Mouse (Mus musculus): ENCODE data around the gene Gstp1. TPM values are rescaled to one million over a fixed set of nuclear protein-coding genes. Genes with fewer than 3 reads are reported as not detected.

Gene Gstp1
- polyA plus RNA-seq, 1 experiment from 2014 or later: 1,288 TPM

- CTCF ChIA-PET: interaction anchor here (1.3 kb wide), 1 partner anchor 57 kb away, joined by 4 read pairs; no protein-coding TSS in a partner anchor
- TF ChIP-seq CTCF (IDR thresholded peaks at IDR 0.05): no peak
- H3K27me3 ChIP-seq: no peaks in the 10 kb centered on the region
- in situ Hi-C loops (cut with MboI; ENCODE audit: low pct_unique_long_range_greater_than_20kb): no loop called here
- POLR2A ChIA-PET: no interaction called here
- no peak for DNase-seq (ENCODE audit: low read depth, low spot score)
- ATAC-seq: no peak
These were observed 33.5 kb downstream of the Gstp1 start for GRCm38 (mm10) chr19:4004331-4004730.

GRCm38 (mm10) chr19:4003641-4004040 is 34.1 kb downstream of the Gstp1 start:
- DNase-seq (ENCODE audit: low read depth, low spot score) (no peak), ATAC-seq (no peak)
- in situ Hi-C loops (cut with MboI; ENCODE audit: low pct_unique_long_range_greater_than_20kb): no loop called here
- TF ChIP-seq CTCF (IDR thresholded peaks at IDR 0.05): no peak
- H3K27me3 ChIP-seq: no peaks in the 10 kb centered on the region
- POLR2A ChIA-PET: interaction anchor here (1.2 kb wide), 1 partner anchor 8 kb away, joined by 5 read pairs; no protein-coding TSS in a partner anchor
- CTCF ChIA-PET: interaction anchor here (0.6 kb wide), 1 partner anchor 128 kb away, joined by 3 read pairs; no protein-coding TSS in a partner anchor

- TF ChIP-seq CTCF (IDR thresholded peaks at IDR 0.05): no peak
- ChIA-PET POLR2A (interaction anchor here (1.2 kb wide), 1 partner anchor 8 kb away, joined by 5 read pairs; no protein-coding TSS in a partner anchor), CTCF (interaction anchor here (0.6 to 2.3 kb wide), 2 partner anchors 10 to 128 kb away, joined by 3 to 9 read pairs; partner anchors contain the start of gene Ndufv1)
- DNase-seq (ENCODE audit: low read depth, low spot score) (no peak), ATAC-seq (no peak)
- no peaks in the 10 kb centered on the region for H3K27me3 ChIP-seq
- in situ Hi-C loops (cut with MboI; ENCODE audit: low pct_unique_long_range_greater_than_20kb): no loop called here
These were observed 34.7 kb downstream of the Gstp1 start, which contains the start of gene Doc2g for GRCm38 (mm10) chr19:4003112-4003511. TSS of gene Doc2g (plus strand) at chr19:4003313.

DNA sequence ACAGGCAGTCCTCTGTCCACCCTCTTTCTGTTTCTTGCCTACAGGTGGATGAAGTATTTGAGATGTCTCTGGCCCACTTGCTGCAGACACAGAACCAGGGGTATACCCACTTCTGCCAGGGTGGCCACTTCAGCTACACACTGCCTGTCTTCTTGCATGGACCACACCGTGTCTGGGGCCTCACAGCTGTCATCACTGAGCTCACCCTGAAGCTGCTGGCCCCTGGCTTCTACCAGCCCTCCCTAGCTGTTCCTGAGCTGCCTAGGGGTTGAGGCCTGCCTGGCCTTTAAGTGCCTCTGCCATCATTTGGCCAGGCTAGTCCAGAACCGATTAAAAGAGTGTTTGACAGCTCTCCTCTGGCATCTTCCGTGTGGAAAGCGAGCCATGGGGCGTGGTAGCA is 36.0 kb downstream of the Gstp1 start:
- ChIA-PET CTCF (interaction anchor here (1.1 to 4.8 kb wide), 4 partner anchors 11 to 132 kb away, joined by 3 to 33 read pairs (median 7); partner anchors contain the start of genes Acy3 and Ndufv1), POLR2A (interaction anchor here (2.3 to 2.9 kb wide), 2 partner anchors 10 to 15 kb away, joined by 9 to 14 read pairs; partner anchors contain the start of genes Acy3 and Ndufv1)
- H3K27me3 ChIP-seq: no peaks in the 10 kb centered on the region
- in situ Hi-C loops (cut with MboI; ENCODE audit: low pct_unique_long_range_greater_than_20kb): no loop called here
- no peak for DNase-seq (ENCODE audit: low read depth, low spot score)
- no peak for TF ChIP-seq CTCF (IDR thresholded peaks at IDR 0.05)
- no peak for ATAC-seq

DNA sequence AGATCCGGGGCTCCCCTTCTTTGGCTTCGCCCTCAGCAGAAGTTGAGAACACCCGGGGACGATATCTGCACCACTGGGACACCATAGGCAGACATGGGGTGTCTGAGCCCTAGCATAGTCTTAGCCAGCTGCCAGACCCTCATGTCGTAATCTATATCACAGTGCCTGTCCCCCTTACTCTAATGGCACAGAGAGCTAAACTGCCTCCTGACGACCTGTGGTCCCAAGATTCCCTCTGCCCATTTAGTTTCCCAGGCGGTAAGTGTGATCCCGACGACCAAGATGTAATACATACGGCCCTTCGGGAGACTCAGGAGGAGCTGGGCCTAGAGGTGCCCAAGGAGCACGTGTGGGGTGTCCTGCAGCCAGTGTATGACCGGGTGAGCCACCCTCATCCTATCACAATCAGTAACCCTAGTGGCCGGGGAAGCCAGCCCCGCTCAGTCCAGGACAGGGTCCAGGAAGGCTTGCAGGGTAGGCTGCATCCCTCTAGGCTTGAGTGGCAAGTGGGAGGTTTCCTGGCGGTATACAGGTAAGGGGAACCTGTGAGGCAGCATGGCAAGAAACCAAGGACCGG is 36.7 kb downstream of the Gstp1 start:
- no peak for DNase-seq (ENCODE audit: low read depth, low spot score)
- POLR2A ChIA-PET: interaction anchor here (2.3 to 2.9 kb wide), 2 partner anchors 10 to 14 kb away, joined by 9 to 14 read pairs; partner anchors contain the start of genes Acy3 and Ndufv1
- in situ Hi-C loops (cut with MboI; ENCODE audit: low pct_unique_long_range_greater_than_20kb): no loop called here
- CTCF ChIA-PET: interaction anchor here (1.1 to 4.8 kb wide), 9 partner anchors 9 to 54 kb away, joined by 3 to 33 read pairs (median 5); partner anchors contain the start of genes Acy3 and Ndufv1
- TF ChIP-seq CTCF (IDR thresholded peaks at IDR 0.05): no peak
- no peak for ATAC-seq
- H3K27me3 ChIP-seq: no peaks in the 10 kb centered on the region

DNA sequence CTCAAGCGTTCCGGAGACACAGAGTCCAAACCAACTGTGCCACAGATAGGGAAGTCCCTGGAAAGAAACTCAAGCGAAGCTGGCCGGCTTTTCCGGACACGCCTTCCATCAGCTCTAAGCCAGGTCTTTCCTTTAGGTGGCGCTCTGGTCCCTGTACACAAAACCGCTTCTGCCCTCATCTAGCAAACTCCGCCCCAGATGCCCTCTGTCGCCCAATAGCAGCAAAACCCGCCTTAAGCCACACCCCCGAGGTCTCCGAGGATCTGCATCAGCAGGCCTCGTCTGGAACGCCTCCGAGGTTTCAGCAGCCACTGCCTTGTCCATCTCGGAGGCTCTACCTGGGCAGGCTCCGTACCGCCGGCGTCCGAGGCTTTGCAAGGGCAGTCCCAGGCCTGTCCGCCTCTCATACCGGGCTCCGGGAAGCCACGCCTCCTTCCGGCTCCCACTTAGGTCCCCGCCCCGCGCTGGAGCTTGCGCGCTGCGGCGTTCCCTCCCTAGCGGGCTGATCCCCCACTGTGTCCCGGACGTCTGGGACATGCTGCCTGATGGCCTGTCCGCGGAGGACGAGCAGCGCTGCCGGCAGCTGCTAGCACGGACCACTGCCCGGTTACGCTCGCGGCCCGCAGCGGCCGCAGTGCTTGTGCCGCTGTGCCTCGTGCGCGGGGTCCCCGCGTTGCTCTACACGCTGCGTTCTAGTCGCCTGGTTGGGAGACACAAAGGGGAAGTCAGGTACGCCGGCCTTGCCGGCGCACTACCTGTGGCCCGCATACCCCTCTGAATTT is 37.5 kb downstream of the Gstp1 start, which contains the start of the genes Nudt8 and Gm49405:
TSS of gene Nudt8 (plus strand) at position 462 of the 782 bp plus-strand sequence.
TSS of gene Gm49405 (plus strand) at position 508 of the 782 bp plus-strand sequence.
- DNase-seq (ENCODE audit: low read depth, low spot score) (peak; percentile 89), ATAC-seq (peak; percentile 69)
- in situ Hi-C loops (cut with MboI; ENCODE audit: low pct_unique_long_range_greater_than_20kb): no loop called here
- POLR2A ChIA-PET: interaction anchor here (2.3 to 2.9 kb wide), 2 partner anchors 11 to 13 kb away, joined by 9 to 14 read pairs; partner anchors contain the start of genes Acy3 and Ndufv1
- CTCF ChIA-PET: interaction anchor here (0.9 to 4.8 kb wide), 12 partner anchors 10 to 53 kb away, joined by 3 to 33 read pairs (median 4); partner anchors contain the start of genes Acy3, Gstp2 and Ndufv1
- no peak for TF ChIP-seq CTCF (IDR thresholded peaks at IDR 0.05)
- H3K27me3 ChIP-seq: peaks cover under 1% of the 10 kb centered on the region

DNA sequence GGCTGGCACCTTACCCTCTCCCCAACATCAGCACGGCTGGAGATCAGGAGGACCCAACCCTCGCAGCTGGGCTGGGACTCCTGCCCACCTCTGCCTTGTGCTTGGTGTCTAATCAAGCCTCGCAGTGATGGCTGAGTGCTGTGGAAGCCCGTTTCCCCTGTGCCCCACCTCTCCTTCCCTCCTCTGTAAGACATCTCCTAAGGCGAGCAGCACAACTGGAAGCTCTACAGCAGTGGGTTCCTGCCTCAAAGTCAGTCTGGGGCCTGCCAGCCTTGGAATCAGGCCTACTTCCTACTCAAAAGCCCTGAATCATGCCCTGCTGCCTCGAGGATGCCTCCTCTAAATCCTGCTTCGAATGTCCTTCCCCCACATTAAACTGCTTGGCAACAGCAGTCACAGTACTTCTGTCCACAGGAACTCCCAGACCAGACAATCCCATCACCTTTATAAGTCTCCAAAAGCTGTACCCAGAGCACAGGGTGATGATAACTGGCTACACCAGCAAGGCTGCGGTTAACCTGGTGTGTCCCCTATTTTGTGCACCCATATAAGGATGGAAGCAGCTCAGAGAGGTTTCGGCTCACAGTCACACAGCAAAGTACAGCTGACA is 38.6 kb downstream of the Gstp1 start:
- ChIA-PET POLR2A (interaction anchor here (0.9 to 2.9 kb wide), 2 partner anchors 11 to 12 kb away, joined by 3 to 14 read pairs; partner anchors contain the start of gene Ndufv1), CTCF (interaction anchor here (0.9 to 4.8 kb wide), 10 partner anchors 12 to 52 kb away, joined by 3 to 33 read pairs (median 4); partner anchors contain the start of genes Acy3, Gstp2 and Ndufv1)
- H3K27me3 ChIP-seq: peaks cover 11% of the 10 kb centered on the region
- ATAC-seq: no peak
- DNase-seq (ENCODE audit: low read depth, low spot score): no peak
- TF ChIP-seq CTCF (IDR thresholded peaks at IDR 0.05): no peak
- in situ Hi-C loops (cut with MboI; ENCODE audit: low pct_unique_long_range_greater_than_20kb): no loop called here

DNA sequence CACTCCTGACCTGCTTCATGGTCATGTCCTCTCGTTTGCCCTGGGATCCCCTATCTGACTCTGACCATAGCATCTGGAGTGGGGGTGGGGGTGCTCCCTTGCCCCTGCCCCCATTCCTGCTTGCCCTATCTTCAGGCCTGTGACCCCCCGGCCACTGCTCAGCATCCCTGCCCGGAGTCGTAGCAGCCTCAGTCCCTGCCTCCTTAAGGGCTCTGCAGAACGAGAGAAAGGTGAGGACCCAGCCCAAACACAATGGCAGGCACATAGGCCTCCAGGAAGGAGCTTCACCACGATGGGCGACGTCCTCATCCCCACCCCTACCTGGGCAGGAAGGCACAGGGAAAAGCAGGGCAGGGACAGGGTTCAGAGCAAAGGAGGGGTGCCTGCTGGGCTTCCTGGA is 39.5 kb downstream of the Gstp1 start:
- ATAC-seq (no peak), DNase-seq (ENCODE audit: low read depth, low spot score) (no peak)
- CTCF ChIA-PET: interaction anchor here (1.0 to 4.8 kb wide), 4 partner anchors 11 to 44 kb away, joined by 3 to 33 read pairs (median 9); partner anchors contain the start of gene Acy3
- peaks cover 17% of the 10 kb centered on the region for H3K27me3 ChIP-seq
- no peak for TF ChIP-seq CTCF (IDR thresholded peaks at IDR 0.05)
- in situ Hi-C loops (cut with MboI; ENCODE audit: low pct_unique_long_range_greater_than_20kb): no loop called here
- POLR2A ChIA-PET: interaction anchor here (0.9 kb wide), 1 partner anchor 10 kb away, joined by 3 read pairs; no protein-coding TSS in a partner anchor

DNA sequence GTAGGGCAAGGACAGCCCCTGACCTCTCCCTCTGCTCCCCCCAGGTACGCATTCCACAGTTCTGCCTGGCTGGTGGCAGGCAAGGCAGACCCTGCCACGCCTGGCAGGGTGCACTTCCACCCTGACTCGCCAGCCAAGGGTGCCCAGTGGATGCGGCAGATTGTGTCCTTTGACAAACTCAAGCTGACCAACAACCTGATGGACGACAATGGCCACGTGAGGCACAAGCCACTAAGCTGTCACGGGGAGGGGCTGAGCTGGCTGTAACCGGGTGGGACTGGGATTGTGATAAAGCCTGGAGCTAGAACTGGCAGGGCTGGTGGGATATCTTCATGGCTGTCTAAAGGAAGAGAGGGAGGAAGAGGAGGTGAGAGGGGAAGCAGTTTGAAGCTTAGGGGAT is 40.6 kb downstream of the Gstp1 start:
- peaks cover 21% of the 10 kb centered on the region for H3K27me3 ChIP-seq
- ChIA-PET POLR2A (no interaction called here), CTCF (interaction anchor here (1.0 to 4.8 kb wide), 3 partner anchors 10 to 45 kb away, joined by 3 to 33 read pairs (median 4); partner anchors contain the start of gene Acy3)
- DNase-seq (ENCODE audit: low read depth, low spot score) (no peak), ATAC-seq (no peak)
- no peak for TF ChIP-seq CTCF (IDR thresholded peaks at IDR 0.05)
- in situ Hi-C loops (cut with MboI; ENCODE audit: low pct_unique_long_range_greater_than_20kb): no loop called here
